Mouse (Mus musculus): ENCODE measurements around the gene Car7. TPM values are rescaled to one million over a fixed set of nuclear protein-coding genes. Genes with fewer than 3 reads are reported as not detected.

Gene Car7
- polyA plus RNA-seq (2016; fragmentation: Nextera tagmentation; extraction: Ambion mirVana) = 0.90 and 1.4 TPM in 2 replicates

DNA sequence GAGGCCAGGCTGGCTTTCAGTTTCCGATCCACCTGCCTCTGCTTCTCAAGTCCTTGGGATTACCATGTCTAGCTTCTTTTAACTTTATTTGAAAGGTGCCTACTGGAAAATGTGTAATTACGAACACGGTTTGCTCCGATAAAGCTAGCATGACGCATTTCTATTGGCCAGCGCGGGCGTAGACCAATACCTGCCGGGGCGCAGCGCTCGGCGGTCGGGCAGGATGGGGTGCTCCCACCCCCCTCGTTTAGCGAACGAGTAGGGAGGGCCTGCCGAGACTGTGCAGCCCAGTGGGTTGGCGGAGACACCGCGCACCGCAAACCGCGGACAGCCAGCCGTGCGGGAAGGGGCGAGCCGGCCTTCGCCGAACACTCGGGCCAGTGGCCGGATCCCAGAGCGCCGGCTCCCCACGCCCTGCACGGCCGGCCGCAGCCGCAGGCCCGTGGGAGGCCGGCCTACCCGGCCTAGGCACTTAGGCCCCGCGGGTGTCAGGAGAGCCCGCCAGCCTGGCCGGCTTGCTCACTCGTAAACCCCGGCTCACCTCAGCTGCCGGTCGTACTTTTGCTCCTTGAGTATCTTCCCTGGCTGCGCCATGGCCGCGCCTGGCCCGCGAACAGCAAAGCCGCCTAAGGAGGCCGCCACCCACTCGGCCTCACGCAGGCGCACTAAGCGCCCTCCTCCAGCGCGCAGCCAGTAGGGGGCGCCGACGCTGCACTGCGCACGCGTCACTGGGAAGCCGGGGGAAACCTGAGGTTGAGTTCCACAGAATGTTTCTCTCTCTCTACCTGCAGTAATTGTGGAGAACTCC, at the start of gene Car7, which contains the start of gene Nae1:
Gene Car7, plus strand, starts transcription at position 719 of the 808 bp plus-strand sequence.
Gene Nae1, minus strand, starts transcription at position 667 of the 808 bp plus-strand sequence.
- Histone ChIP-seq H3K9me3 (no peaks in the 10 kb centered on the region), H3K36me3 (peaks cover 25% of the 10 kb centered on the region), H3K4me1 (replicated peaks) (peaks cover 27% of the 10 kb centered on the region), H3K27ac (peak within 1 kb of the TSS; percentile 95), H3K27me3 (ENCODE audit: insufficient read depth, poor library complexity, severe bottlenecking) (peaks cover 24% of the 10 kb centered on the region), H3K4me3 (peak within 1 kb of the TSS; percentile 93)
- DNase-seq (ENCODE audit: low spot score) = peak; percentile 94
- WGBS = under 1% methylated on average over 70 of the region's 70 CpGs

GRCm38 (mm10) chr8:104509061-104510006, 25.2 kb upstream of the Car7 start, which contains the start of gene Terb1:
Terb1 (minus strand) TSS chr8:104509910.
- Histone ChIP-seq H3K36me3 (peaks cover 27% of the 10 kb centered on the region), H3K9me3 (no peaks in the 10 kb centered on the region), H3K4me1 (replicated peaks) (peaks cover 13% of the 10 kb centered on the region), H3K4me3 (peak within 1 kb of the TSS; percentile 70), H3K27ac (peak within 1 kb of the TSS; percentile 78), H3K27me3 (ENCODE audit: insufficient read depth, poor library complexity, severe bottlenecking) (no peaks in the 10 kb centered on the region)
- 1% methylated on average over 64 of the region's 64 CpGs for WGBS
- peak; percentile 52 for DNase-seq (ENCODE audit: low spot score)

- DNase-seq (ENCODE audit: low spot score) = no peak
- Histone ChIP-seq H3K4me1 (replicated peaks) (peaks cover 13% of the 10 kb centered on the region), H3K4me3 (peak overlapping the region; percentile 70), H3K27me3 (ENCODE audit: insufficient read depth, poor library complexity, severe bottlenecking) (no peaks in the 10 kb centered on the region), H3K36me3 (peaks cover 35% of the 10 kb centered on the region), H3K27ac (no peak overlapping the region), H3K9me3 (no peaks in the 10 kb centered on the region)
- WGBS = 73% methylated on average over 3 of the region's 3 CpGs
These were observed 24.4 kb upstream of the Car7 start for GRCm38 (mm10) chr8:104510134-104510533.

- DNase-seq (ENCODE audit: low spot score) = no peak
- no peaks in the 10 kb centered on the region for H3K9me3 ChIP-seq
- WGBS = 90% methylated on average over 5 of the region's 5 CpGs
- H3K36me3 ChIP-seq = peaks cover 91% of the 10 kb centered on the region
- no peak overlapping the region for H3K4me3 ChIP-seq
- no peak overlapping the region for H3K27ac ChIP-seq
- no peaks in the 10 kb centered on the region for H3K27me3 ChIP-seq (ENCODE audit: insufficient read depth, poor library complexity, severe bottlenecking)
- H3K4me1 ChIP-seq (replicated peaks) = no peaks in the 10 kb centered on the region
These were observed 16.6 kb upstream of the Car7 start for GRCm38 (mm10) chr8:104517872-104518271.

- no peak overlapping the region for H3K4me3 ChIP-seq
- no peaks in the 10 kb centered on the region for H3K27me3 ChIP-seq (ENCODE audit: insufficient read depth, poor library complexity, severe bottlenecking)
- H3K36me3 ChIP-seq = peaks cover 67% of the 10 kb centered on the region
- 85% methylated on average over 6 of the region's 6 CpGs for WGBS
- H3K27ac ChIP-seq = no peak overlapping the region
- DNase-seq (ENCODE audit: low spot score) = no peak
- H3K4me1 ChIP-seq (replicated peaks) = peaks cover 19% of the 10 kb centered on the region
- H3K9me3 ChIP-seq = no peaks in the 10 kb centered on the region
These were observed 4.8 kb upstream of the Car7 start for GRCm38 (mm10) chr8:104529671-104530070.

DNA sequence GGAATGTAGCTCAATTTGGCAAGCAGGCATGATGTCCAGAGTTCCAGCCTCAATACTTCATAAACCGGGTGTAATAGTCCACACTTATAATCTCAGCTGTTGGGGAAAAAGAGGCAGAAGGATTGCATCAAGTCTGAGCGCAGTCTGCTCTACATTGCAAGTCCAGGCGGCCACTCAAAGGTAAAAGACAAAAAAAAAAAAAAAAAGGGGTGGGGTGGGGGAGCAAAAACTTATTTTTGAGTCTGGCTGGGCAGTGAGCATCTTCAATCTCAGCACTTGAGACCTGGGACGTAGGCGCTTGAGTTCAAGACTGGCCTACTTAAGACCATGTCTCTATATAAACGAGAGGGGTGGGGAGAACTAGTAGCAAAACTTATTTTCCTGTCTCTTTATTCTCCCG, 938 bp upstream of the Car7 start:
- Histone ChIP-seq H3K27me3 (ENCODE audit: insufficient read depth, poor library complexity, severe bottlenecking) (peaks cover 17% of the 10 kb centered on the region), H3K4me1 (replicated peaks) (peaks cover 27% of the 10 kb centered on the region), H3K27ac (peak overlapping the region; percentile 95), H3K9me3 (no peaks in the 10 kb centered on the region), H3K4me3 (peak overlapping the region; percentile 93), H3K36me3 (peaks cover 31% of the 10 kb centered on the region)
- no peak for DNase-seq (ENCODE audit: low spot score)
- whole genome bisulfite sequencing = 21% methylated on average over 7 of the region's 7 CpGs

GRCm38 (mm10) chr8:104534779-104535141, 271 bp downstream of the Car7 start:
- DNase-seq (ENCODE audit: low spot score) = no peak
- H3K27ac ChIP-seq = peak overlapping the region; percentile 95
- H3K4me1 ChIP-seq (replicated peaks) = peaks cover 27% of the 10 kb centered on the region
- H3K4me3 ChIP-seq = peak overlapping the region; percentile 93
- no peaks in the 10 kb centered on the region for H3K9me3 ChIP-seq
- 15% methylated on average over 9 of the region's 9 CpGs for WGBS
- H3K27me3 ChIP-seq (ENCODE audit: insufficient read depth, poor library complexity, severe bottlenecking) = peaks cover 29% of the 10 kb centered on the region
- peaks cover 19% of the 10 kb centered on the region for H3K36me3 ChIP-seq

- Histone ChIP-seq H3K36me3 (peaks cover 13% of the 10 kb centered on the region), H3K4me1 (replicated peaks) (peaks cover 28% of the 10 kb centered on the region), H3K4me3 (peak overlapping the region; percentile 93; the same call in 1 of the 2 replicates), H3K27ac (no peak overlapping the region), H3K9me3 (no peaks in the 10 kb centered on the region), H3K27me3 (ENCODE audit: insufficient read depth, poor library complexity, severe bottlenecking) (peaks cover 36% of the 10 kb centered on the region)
- WGBS = 38% methylated on average over 7 of the region's 7 CpGs
- DNase-seq (ENCODE audit: low spot score) = no peak
These were observed 889 bp downstream of the Car7 start for GRCm38 (mm10) chr8:104535378-104535777.

GRCm38 (mm10) chr8:104536028-104536427, 1.5 kb downstream of the Car7 start:
- Histone ChIP-seq H3K27ac (no peak overlapping the region), H3K27me3 (ENCODE audit: insufficient read depth, poor library complexity, severe bottlenecking) (peaks cover 42% of the 10 kb centered on the region), H3K4me1 (replicated peaks) (peaks cover 34% of the 10 kb centered on the region), H3K4me3 (no peak overlapping the region), H3K36me3 (0 out of 2 replicates have a peak, but pooled peaks cover 10% of the 10 kb centered on the region), H3K9me3 (no peaks in the 10 kb centered on the region)
- no peak for DNase-seq (ENCODE audit: low spot score)
- WGBS = 84% methylated on average over 4 of the region's 4 CpGs

GRCm38 (mm10) chr8:104538896-104539295, 4.4 kb downstream of the Car7 start:
- no peak for DNase-seq (ENCODE audit: low spot score)
- Histone ChIP-seq H3K36me3 (no peaks in the 10 kb centered on the region), H3K9me3 (no peaks in the 10 kb centered on the region), H3K27me3 (ENCODE audit: insufficient read depth, poor library complexity, severe bottlenecking) (peaks cover 71% of the 10 kb centered on the region), H3K27ac (no peak overlapping the region), H3K4me3 (no peak overlapping the region), H3K4me1 (replicated peaks) (peaks cover 28% of the 10 kb centered on the region)
- 83% methylated on average over 4 of the region's 4 CpGs for WGBS

DNA sequence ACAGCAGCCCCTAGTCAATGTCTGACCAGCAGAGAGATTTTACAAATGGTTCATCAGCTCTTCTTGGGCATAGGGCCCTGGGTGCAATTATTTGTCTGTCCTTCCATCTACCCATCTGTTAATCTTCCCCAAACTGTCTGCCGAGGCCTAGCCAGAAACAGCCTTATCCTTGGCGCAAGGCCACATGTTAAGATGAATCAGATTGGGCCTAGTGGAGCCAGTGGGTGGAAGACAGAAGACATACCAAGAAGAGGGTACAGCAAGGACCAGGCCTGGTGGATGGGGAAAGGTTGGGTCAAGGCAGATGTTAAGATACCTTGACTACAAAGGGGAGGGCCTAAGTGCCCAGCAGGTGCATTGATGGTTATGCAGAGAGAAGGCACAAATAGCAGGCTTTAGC, 5.1 kb downstream of the Car7 start:
- H3K4me1 ChIP-seq (replicated peaks) = peaks cover 28% of the 10 kb centered on the region
- H3K27me3 ChIP-seq (ENCODE audit: insufficient read depth, poor library complexity, severe bottlenecking) = peaks cover 78% of the 10 kb centered on the region
- no peak for DNase-seq (ENCODE audit: low spot score)
- H3K4me3 ChIP-seq = no peak overlapping the region
- H3K27ac ChIP-seq = no peak overlapping the region
- H3K9me3 ChIP-seq = no peaks in the 10 kb centered on the region
- 89% methylated on average over 2 of the region's 2 CpGs for WGBS
- no peaks in the 10 kb centered on the region for H3K36me3 ChIP-seq

DNA sequence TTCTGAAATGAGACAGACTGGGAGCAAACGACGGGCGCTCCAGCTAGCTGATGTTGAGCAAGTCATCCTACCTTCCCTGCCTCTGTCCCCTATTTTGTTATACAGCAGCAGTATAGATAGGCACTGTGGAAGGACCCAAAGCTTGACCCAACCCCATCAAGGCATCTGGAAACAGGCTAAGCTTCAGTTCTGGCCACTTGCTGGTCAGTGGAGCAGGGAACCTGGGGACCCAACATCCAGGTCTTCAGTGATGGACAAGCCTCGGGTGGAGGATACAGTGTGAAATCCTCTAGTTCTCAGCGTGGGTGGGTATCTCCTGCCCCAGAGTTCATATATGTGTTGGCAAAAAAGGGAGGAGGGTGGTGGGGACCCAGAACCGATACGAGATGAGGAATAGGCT, 5.7 kb downstream of the Car7 start:
- Histone ChIP-seq H3K4me1 (replicated peaks) (peaks cover 22% of the 10 kb centered on the region), H3K27me3 (ENCODE audit: insufficient read depth, poor library complexity, severe bottlenecking) (peaks cover 78% of the 10 kb centered on the region)
- WGBS = 33% methylated on average over 7 of the region's 7 CpGs

More for the DNA sequence above, 5.7 kb downstream of the Car7 start:
- Histone ChIP-seq H3K4me3 (peak overlapping the region; percentile 71), H3K9me3 (no peaks in the 10 kb centered on the region), H3K27ac (no peak overlapping the region), H3K36me3 (no peaks in the 10 kb centered on the region)
- no peak for DNase-seq (ENCODE audit: low spot score)

Measured in hindbrain, embryonic 10.5 days (tissue).